Mouse (Mus musculus): ENCODE measurements at regions not wholly inside any gene's neighbourhood (a gene's known extent, or its start where the extent isn't known, plus 50 kb on each side); places are given as distances from the start of the nearest gene placed in this dataset.

GRCm38 (mm10) chr4:64432097-64432496 is 385.3 kb upstream of the Tnc start:
- DNase-seq (ENCODE audit: low read depth, low spot score) = no peak

GRCm38 (mm10) chr4:64437744-64438594 is 391.2 kb upstream of the Tnc start:
- DNase-seq (ENCODE audit: low read depth, low spot score) = no peak

GRCm38 (mm10) chr4:64451442-64451841 is 404.6 kb upstream of the Tnc start:
- DNase-seq (ENCODE audit: low read depth, low spot score) = no peak

GRCm38 (mm10) chr4:64451946-64452345 is 405.1 kb upstream of the Tnc start:
- DNase-seq (ENCODE audit: low read depth, low spot score) = no peak

- no peak for DNase-seq (ENCODE audit: low read depth, low spot score)
These were observed 445.6 kb upstream of the Tnc start for GRCm38 (mm10) chr4:64492260-64492962.

GRCm38 (mm10) chr4:64497759-64498158 is 450.9 kb upstream of the Tnc start:
- DNase-seq (ENCODE audit: low read depth, low spot score) = peak; percentile 85

GRCm38 (mm10) chr4:64500635-64501395 is 454.0 kb upstream of the Tnc start:
- DNase-seq (ENCODE audit: low read depth, low spot score) = no peak

- no peak for DNase-seq (ENCODE audit: low read depth, low spot score)
These were observed 475.1 kb upstream of the Tnc start for GRCm38 (mm10) chr4:64521883-64522282.

GRCm38 (mm10) chr4:64527724-64528332 is 481.0 kb upstream of the Tnc start:
- no peak for DNase-seq (ENCODE audit: low read depth, low spot score)

- no peak for DNase-seq (ENCODE audit: low read depth, low spot score)
These were observed 483.8 kb upstream of the Tnc start for GRCm38 (mm10) chr4:64530585-64530984.

- no peak for DNase-seq (ENCODE audit: low read depth, low spot score)
These were observed 486.2 kb upstream of the Tnc start for GRCm38 (mm10) chr4:64533019-64533418.

- DNase-seq (ENCODE audit: low read depth, low spot score) = no peak
These were observed 488.9 kb upstream of the Tnc start for GRCm38 (mm10) chr4:64535554-64536253.

GRCm38 (mm10) chr4:64538009-64538408 is 491.2 kb upstream of the Tnc start:
- DNase-seq (ENCODE audit: low read depth, low spot score) = no peak

GRCm38 (mm10) chr4:64544576-64545185 is 497.9 kb upstream of the Tnc start:
- no peak for DNase-seq (ENCODE audit: low read depth, low spot score)

GRCm38 (mm10) chr4:64546386-64546785 is 499.6 kb upstream of the Tnc start:
- DNase-seq (ENCODE audit: low read depth, low spot score) = no peak

GRCm38 (mm10) chr4:64562511-64562910 is 515.7 kb upstream of the Tnc start:
- DNase-seq (ENCODE audit: low read depth, low spot score) = no peak

- no peak for DNase-seq (ENCODE audit: low read depth, low spot score)
These were observed 517.2 kb upstream of the Tnc start for GRCm38 (mm10) chr4:64563996-64564395.

GRCm38 (mm10) chr4:64570666-64571065 is 523.9 kb upstream of the Tnc start:
- no peak for DNase-seq (ENCODE audit: low read depth, low spot score)

- no peak for DNase-seq (ENCODE audit: low read depth, low spot score)
These were observed 529.1 kb upstream of the Tnc start for GRCm38 (mm10) chr4:64575901-64576300.

- no peak for DNase-seq (ENCODE audit: low read depth, low spot score)
These were observed 528.9 kb upstream of the Pappa start for GRCm38 (mm10) chr4:64595014-64595599.

All from WW6 (cell line).